Mouse (Mus musculus): ENCODE results near the gene Rab14.

Rab14 gene

GRCm38 (mm10) chr2:35200898-35201668, at the start of gene Rab14:
Gene Rab14, minus strand, starts transcription at chr2:35201120.
- DNase-seq (ENCODE audit: low spot score), result peak; percentile 100

- DNase-seq (ENCODE audit: low spot score), result no peak
These were observed 46.8 kb upstream of the Rab14 start for GRCm38 (mm10) chr2:35247763-35248162.

GRCm38 (mm10) chr2:35244241-35244640, 43.3 kb upstream of the Rab14 start:
- DNase-seq (ENCODE audit: low spot score), result no peak

GRCm38 (mm10) chr2:35235021-35235420, 34.1 kb upstream of the Rab14 start:
- DNase-seq (ENCODE audit: low spot score), result peak; percentile 51

DNA sequence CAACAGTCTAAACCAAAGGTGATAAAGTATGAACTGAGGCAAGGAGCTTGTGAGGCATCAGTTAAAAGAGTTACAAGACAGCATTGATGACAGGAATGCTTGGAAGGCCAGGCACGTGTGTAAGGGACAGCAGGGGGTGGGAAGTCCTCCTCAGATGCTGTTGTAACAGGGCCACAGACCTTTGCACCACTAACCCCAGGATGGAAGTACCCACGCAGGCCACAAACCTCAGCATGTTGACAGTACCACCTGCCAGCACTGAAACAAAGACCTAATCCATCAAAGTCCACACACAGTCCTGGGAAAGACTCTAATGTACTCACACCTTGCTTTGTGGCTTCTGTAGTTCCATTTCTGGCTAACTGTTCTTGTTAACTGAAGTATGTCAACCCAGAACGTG, 33.0 kb upstream of the Rab14 start:
- no peak for DNase-seq (ENCODE audit: low spot score)

DNA sequence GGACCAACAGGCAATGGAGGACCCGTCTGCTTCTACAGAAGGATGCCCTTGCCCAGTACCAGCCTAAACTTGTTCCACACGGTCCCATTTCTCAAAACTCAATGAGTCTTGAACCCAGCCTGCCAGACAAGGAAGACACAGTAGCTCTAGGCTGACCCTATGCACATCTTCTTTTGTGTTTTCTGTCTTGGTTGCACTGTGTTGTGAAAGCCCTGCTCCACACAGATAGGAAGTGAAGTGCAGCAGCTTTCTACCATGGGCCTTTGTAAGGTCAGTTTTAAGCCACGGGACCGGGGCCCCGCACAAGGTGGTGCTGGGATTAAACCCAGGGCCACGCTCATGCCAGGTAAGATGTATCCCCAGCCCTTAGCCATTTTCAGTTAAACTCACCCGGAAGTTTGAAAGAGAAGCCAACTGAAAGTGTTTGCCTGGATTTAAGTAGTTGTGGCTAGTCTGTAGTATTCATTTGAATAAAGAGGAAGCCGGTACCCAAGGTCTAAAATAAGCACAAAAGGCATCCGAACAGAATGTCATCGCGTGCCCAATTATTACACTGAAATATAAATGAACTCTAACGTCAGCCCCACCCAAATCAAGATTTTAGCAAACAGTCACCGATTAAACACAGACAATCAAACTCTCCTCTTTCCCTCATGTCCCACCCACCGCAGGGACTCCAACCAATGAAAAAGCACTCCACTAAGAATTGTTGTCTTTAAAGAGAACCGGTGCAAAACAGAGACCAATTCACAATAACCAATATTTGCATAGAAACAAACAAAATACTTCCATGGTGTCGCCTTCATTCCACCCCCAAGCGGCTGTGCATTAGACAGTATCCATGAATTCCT, 31.9 kb upstream of the Rab14 start:
- no peak for DNase-seq (ENCODE audit: low spot score)

DNA sequence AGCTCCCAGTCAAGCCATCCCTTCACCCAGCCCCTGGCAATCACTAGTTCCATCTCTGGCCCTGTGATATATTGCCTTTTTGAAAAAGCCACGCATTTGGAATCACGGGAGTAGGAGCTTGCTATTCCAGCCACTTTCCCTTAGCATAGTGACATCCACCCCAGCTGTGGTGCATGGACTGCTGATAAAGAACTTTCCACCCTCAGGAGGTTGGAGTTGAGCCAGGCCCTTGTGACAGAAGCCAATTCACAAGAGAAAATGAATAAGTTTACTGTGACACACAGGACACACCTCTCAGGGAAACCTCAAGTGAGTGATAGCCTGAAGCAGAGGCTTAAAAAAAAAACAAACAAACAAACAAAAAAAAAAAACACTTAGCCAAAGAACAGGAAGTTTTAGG, 31.0 kb upstream of the Rab14 start:
- peak; percentile 76 for DNase-seq (ENCODE audit: low spot score)

GRCm38 (mm10) chr2:35230215-35230614, 29.3 kb upstream of the Rab14 start:
- no peak for DNase-seq (ENCODE audit: low spot score)

DNA sequence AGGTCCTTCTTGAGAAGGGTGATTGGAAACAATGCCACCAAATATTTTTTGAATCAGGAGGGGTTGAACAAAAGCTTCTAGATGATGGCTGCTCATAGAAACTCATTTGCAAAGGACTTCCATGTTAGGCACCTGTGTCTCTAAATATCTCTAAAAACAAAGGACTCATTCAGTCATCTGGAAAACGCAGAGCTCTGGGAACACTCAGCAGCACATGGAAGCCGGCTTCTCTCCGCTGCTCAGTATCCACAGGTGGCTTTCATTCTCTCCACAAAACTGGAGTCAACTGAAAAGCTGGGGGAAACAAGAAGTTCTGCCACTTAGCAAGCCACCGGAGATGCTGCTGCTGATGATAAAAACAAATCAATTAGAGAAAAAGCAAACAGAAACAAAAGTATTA, 27.2 kb upstream of the Rab14 start:
- DNase-seq (ENCODE audit: low spot score), result no peak

DNA sequence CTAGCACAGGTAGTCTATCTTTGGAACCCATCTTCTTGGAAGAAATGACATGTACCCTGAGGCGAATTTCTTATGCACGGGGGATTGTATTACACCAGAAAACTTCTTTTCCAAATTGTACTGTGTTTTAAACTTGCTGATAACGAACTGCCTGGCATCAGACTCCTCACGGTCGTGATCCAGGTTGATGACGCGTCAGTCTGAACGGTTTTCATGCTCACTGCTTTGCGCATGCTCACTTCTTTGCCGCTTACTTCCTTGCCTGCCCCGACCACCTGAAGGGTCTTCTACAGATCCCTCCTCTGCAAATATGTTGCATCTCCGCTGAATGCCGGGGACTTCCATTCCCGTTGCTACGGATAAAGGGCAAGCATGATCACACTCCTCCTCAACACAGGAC, 23.4 kb upstream of the Rab14 start:
- no peak for DNase-seq (ENCODE audit: low spot score)

- no peak for DNase-seq (ENCODE audit: low spot score)
These were observed 22.0 kb upstream of the Rab14 start for GRCm38 (mm10) chr2:35222822-35223391.

DNA sequence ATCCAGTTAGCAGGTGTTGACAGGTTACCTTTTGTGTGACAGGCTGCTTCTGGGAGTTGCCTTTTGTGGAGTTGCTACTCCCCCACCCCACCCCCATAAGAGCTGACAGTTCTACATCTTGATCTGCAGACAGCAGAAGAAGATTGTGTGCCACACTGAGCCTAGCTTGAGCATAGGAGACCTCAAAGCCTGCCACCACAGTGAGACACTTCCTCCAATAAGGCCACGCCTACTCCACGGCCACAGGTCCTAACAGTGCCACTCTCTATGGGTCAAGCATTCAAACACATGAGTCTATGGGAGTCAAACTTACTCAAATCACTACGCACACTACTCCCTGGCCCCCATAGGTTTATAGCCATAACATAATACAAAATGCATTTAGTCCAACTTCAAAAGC, 17.8 kb upstream of the Rab14 start:
- no peak for DNase-seq (ENCODE audit: low spot score)

- no peak for DNase-seq (ENCODE audit: low spot score)
These were observed 15.8 kb upstream of the Rab14 start for GRCm38 (mm10) chr2:35216701-35217100.

DNA sequence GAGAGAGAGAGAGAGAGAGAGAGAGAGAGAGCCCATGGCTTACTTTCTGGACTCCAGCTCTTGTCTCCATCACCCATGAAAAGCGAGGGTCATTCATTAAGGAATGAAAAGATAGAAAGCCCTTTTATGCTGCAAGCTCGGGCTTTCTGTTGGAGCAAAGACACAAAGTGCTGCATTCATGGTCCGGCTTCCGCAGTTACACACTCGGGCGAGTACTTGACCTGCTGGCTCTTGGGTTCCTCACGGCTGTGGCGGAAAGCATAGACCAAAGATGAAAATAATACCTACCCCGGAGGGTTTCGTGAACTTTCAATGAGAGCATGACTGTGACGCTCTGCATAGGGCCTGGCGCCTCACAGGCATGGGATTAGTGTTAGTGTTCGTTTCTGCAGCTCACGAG, 14.4 kb upstream of the Rab14 start:
- no peak for DNase-seq (ENCODE audit: low spot score)

- peak; percentile 81 for DNase-seq (ENCODE audit: low spot score)
These were observed 14.0 kb upstream of the Rab14 start for GRCm38 (mm10) chr2:35214881-35215358.

GRCm38 (mm10) chr2:35213345-35213910, 12.5 kb upstream of the Rab14 start:
- DNase-seq (ENCODE audit: low spot score), result no peak

GRCm38 (mm10) chr2:35211681-35212080, 10.8 kb upstream of the Rab14 start:
- DNase-seq (ENCODE audit: low spot score), result no peak

GRCm38 (mm10) chr2:35208931-35209665, 8.2 kb upstream of the Rab14 start:
- no peak for DNase-seq (ENCODE audit: low spot score)

DNA sequence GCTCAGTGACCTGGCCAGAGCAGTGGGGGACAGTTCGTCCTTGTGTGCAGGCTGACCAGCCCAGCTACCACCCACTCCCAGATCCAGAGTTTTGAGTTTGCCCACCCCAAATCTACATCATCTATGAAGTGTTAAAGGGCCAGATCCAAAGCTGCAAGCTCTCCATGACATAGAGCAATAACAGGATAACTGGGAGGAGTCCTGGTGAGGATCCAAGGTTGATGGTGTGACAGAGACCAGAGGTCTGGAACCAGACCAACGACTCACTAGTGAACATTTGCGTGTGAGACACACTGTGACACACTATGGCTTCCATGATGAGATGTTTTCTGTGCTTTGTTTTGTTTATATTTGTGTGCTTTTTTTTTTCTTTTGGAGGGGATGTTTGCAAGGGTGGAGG, 7.1 kb upstream of the Rab14 start:
- DNase-seq (ENCODE audit: low spot score), result no peak

DNA sequence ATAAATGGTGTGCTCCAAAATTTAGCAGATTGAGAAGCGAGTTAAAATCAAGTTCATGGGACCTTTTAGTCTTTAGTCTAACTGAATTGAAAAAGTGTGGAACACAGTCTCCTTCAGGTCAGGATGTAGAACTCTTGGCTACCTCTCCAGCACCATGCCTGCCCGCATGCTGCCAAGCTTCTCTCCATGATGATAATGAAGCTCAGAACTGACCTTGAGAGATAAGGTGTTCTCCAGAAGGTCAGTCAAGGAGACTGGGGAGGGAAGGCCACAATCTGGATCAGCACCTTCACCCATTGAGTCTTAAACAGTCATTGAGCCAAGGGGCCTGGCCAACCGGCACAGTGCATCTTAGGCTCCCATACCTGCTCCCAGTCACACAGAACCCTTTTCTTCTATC, 5.8 kb upstream of the Rab14 start:
- no peak for DNase-seq (ENCODE audit: low spot score)

DNA sequence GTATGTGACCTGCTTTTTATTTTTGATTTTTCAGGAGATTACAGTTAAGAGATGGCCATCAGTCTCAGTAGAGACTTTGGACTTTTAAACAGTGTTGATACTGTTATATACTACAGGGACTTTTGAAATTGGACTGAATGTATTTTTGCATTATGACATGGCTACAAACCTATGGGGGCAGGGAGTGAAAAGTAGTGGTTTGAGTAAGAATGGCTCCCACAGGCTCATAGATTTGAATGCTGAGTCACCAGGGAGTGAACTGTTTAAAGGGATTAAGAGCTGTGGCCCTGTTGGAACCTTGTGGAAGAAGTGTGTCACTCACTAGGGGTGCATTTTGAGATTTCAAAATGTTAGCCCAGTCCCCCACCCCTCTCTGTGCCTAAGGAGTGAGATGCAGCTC, 2.8 kb upstream of the Rab14 start:
- no peak for DNase-seq (ENCODE audit: low spot score)
